8 mouse cellular contexts compared by ENCODE assay signal in the genomic region with DNA sequence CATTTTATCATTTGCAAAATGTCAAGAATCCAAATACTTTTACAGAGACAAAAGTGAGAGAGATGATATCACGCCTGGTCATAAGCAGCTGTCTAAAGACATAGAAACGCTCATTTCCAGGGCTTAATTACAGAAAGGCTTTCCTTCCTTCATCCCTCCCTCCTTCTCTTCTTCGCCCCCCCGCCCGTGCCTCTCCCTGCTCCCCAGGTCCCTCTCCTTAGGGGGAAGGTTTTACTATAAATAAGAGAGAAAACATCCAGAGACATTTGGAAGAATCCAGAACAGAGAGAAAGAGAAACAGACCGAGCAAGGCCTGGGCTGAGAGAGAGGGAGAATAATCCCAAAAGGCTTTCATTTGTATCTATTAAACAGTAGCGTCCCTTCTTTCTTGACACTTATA. TPM values are rescaled to one million over a fixed set of nuclear protein-coding genes. Genes with fewer than 3 reads are reported as not detected.
A peak's percentile ranks its signal among the peaks of the same experiment; 100 is the strongest.
DNase-seq lines count a peak whose midpoint lies in the region; ATAC-seq and TF ChIP-seq lines count a peak whose summit lies in the region.

No protein-coding gene starts in this region.

- DNase-seq in lung, postnatal 14 days: no peak
- no peak for DNase-seq in limb, embryonic 11.5 days (ENCODE audit: low spot score)
- no peak for DNase-seq in retina, postnatal 1 day
- no peak for DNase-seq in kidney, adult 9 months

- H3K9me3 ChIP-seq in lung, embryonic 16.5 days (ENCODE audit: control insufficient read depth, low read length): no peaks in the 10 kb centered on the region
- H3K9me3 ChIP-seq in limb, embryonic 11.5 days (ENCODE audit: control insufficient read depth, low read length): no peaks in the 10 kb centered on the region

- peak overlapping the region; percentile 96 for H3K4me3 ChIP-seq in lung, embryonic 16.5 days (ENCODE audit: low read length)
- H3K4me3 ChIP-seq in embryonic fibroblast, embryonic 13.5 days (ENCODE audit: insufficient read depth, low read length): peak overlapping the region; percentile 97
- H3K4me3 ChIP-seq in limb, embryonic 11.5 days (ENCODE audit: low read depth, low read length): peak overlapping the region; percentile 87
- peak overlapping the region; percentile 72 for H3K4me3 ChIP-seq in small intestine, adult 2 months (ENCODE audit: low read depth, low read length)

- no peak for TF ChIP-seq POLR2A in embryonic fibroblast, embryonic 13.5 days (IDR thresholded peaks at IDR 0.05; ENCODE audit: low read depth, low read length)
- TF ChIP-seq POLR2A in small intestine, adult 2 months (IDR thresholded peaks at IDR 0.05; ENCODE audit: low read depth, low read length): no peak

- TF ChIP-seq CTCF in embryonic fibroblast, embryonic 13.5 days (IDR thresholded peaks at IDR 0.05; ENCODE audit: borderline replicate concordance, insufficient read depth, low read length): no peak
- TF ChIP-seq CTCF in small intestine, adult 2 months (IDR thresholded peaks at IDR 0.05; ENCODE audit: extremely low read depth, insufficient read length, insufficient replicate concordance, low read depth, low read length): no peak

- no peaks in the 10 kb centered on the region for H3K27me3 ChIP-seq in lung, embryonic 16.5 days (ENCODE audit: control insufficient read depth, insufficient read depth, low read depth, low read length)
- no peaks in the 10 kb centered on the region for H3K27me3 ChIP-seq in limb, embryonic 11.5 days (ENCODE audit: control insufficient read depth, insufficient read depth, low read length)
- no peaks in the 10 kb centered on the region for H3K27me3 ChIP-seq in small intestine, adult 2 months (ENCODE audit: control insufficient read depth, insufficient read depth, low read length)

- peaks cover 15% of the 10 kb centered on the region for H3K4me1 ChIP-seq in lung, embryonic 16.5 days (replicated peaks; ENCODE audit: control insufficient read depth, insufficient read depth, low read length)
- no peaks in the 10 kb centered on the region for H3K4me1 ChIP-seq in embryonic fibroblast, embryonic 13.5 days (ENCODE audit: control insufficient read depth, insufficient read depth, low read length)
- peaks cover 9% of the 10 kb centered on the region; the same call in 1 of the 2 replicates for H3K4me1 ChIP-seq in limb, embryonic 11.5 days (ENCODE audit: control insufficient read depth, insufficient read depth, low read length)
- peaks cover 10% of the 10 kb centered on the region; the same call in 1 of the 2 replicates for H3K4me1 ChIP-seq in small intestine, adult 2 months (ENCODE audit: control insufficient read depth, insufficient read depth, insufficient read length, low read length)

- H3K4me2 ChIP-seq in lung, embryonic 16.5 days (ENCODE audit: low read depth, low read length): peak overlapping the region; percentile 97
- H3K4me2 ChIP-seq in limb, embryonic 11.5 days (ENCODE audit: low read depth, severe bottlenecking): peak overlapping the region; percentile 83

- peak overlapping the region; percentile 87 for H3K9ac ChIP-seq in lung, embryonic 16.5 days (ENCODE audit: low read length)
- H3K9ac ChIP-seq in limb, embryonic 11.5 days (ENCODE audit: low read length): peak overlapping the region; percentile 88

- peaks cover 23% of the 10 kb centered on the region for H3K36me3 ChIP-seq in lung, embryonic 16.5 days (ENCODE audit: control insufficient read depth, insufficient read depth, low read length)
- peaks cover 12% of the 10 kb centered on the region for H3K36me3 ChIP-seq in limb, embryonic 11.5 days (ENCODE audit: control insufficient read depth, insufficient read depth, low read length)
- H3K36me3 ChIP-seq in small intestine, adult 2 months (ENCODE audit: control insufficient read depth, insufficient read depth, low read length): peaks cover 26% of the 10 kb centered on the region

- WGBS in lung, embryonic 16.5 days: 7% methylated on average over 7 of the region's 7 CpGs
- WGBS in limb, embryonic 11.5 days: 26% methylated on average over 7 of the region's 7 CpGs
- WGBS in small intestine, adult 2 months: 13% methylated on average over 7 of the region's 7 CpGs

- ATAC-seq in lung, embryonic 16.5 days (ENCODE audit: low read depth): no peak
- no peak for ATAC-seq in limb, embryonic 11.5 days (ENCODE audit: insufficient number of reproducible peaks, low FRiP score, low TSS enrichment, low read depth)
- no peak for ATAC-seq in megakaryocyte-erythroid progenitor cell, adult 5-6 weeks (replicated peaks; ENCODE audit: low FRiP score, low TSS enrichment, poor library complexity, severe bottlenecking)

- H3K27ac ChIP-seq in lung, embryonic 16.5 days (ENCODE audit: low read length): peak overlapping the region; percentile 92; the same call in 1 of the 2 replicates
- H3K27ac ChIP-seq in embryonic fibroblast, embryonic 13.5 days (ENCODE audit: insufficient read depth, low read length): no peak overlapping the region
- H3K27ac ChIP-seq in limb, embryonic 11.5 days (replicated peaks; ENCODE audit: low read depth, low read length): no peak overlapping the region
- no peak overlapping the region for H3K27ac ChIP-seq in small intestine, adult 2 months (ENCODE audit: insufficient read depth, low read depth, low read length)

RNA-seq across cellular contexts. Expression of gene Zfp511, which starts 0.7 kb away (rescaled TPM):
- polyA plus RNA-seq in lung, embryonic 16.5 days (2015; fragmentation: Nextera tagmentation; extraction: Ambion mirVana): 39.8 and 41.8 TPM in 2 replicates
- 19.8 and 21.0 TPM in 2 replicates for polyA plus RNA-seq in embryonic fibroblast, embryonic 13.5 days (2011; ENCODE audit: insufficient read length, low read depth, missing spikeins)
- 42.1 and 45.0 TPM in 2 replicates for polyA plus RNA-seq in limb, embryonic 11.5 days (2014; fragmentation: Nextera tagmentation; extraction: Ambion mirVana)
- 54.9 and 68.9 TPM in 2 replicates for polyA plus RNA-seq in small intestine, adult 2 months (2012; rRNA removed)
- 21.3 and 34.7 TPM in 2 replicates for total RNA-seq in megakaryocyte-erythroid progenitor cell, adult 5-6 weeks (2014; fragmentation: Nextera tagmentation)
- 22.0 and 26.9 TPM in 2 replicates for total RNA-seq in megakaryocyte-erythroid progenitor cell, adult 5-6 weeks (2017)

RNA-seq across cellular contexts. Expression of gene Tubgcp2, which starts 1.0 kb away (rescaled TPM):
- 50.5 and 50.6 TPM in 2 replicates for polyA plus RNA-seq in lung, embryonic 16.5 days (2015; fragmentation: Nextera tagmentation; extraction: Ambion mirVana)
- 29.9 and 38.5 TPM in 2 replicates for polyA plus RNA-seq in embryonic fibroblast, embryonic 13.5 days (2011; ENCODE audit: insufficient read length, low read depth, missing spikeins)
- 75.8 and 82.1 TPM in 2 replicates for polyA plus RNA-seq in limb, embryonic 11.5 days (2014; fragmentation: Nextera tagmentation; extraction: Ambion mirVana)
- polyA plus RNA-seq in small intestine, adult 2 months (2012; rRNA removed): 5.1 and 9.1 TPM in 2 replicates
- total RNA-seq in megakaryocyte-erythroid progenitor cell, adult 5-6 weeks (2014; fragmentation: Nextera tagmentation): 29.3 and 37.6 TPM in 2 replicates
- total RNA-seq in megakaryocyte-erythroid progenitor cell, adult 5-6 weeks (2017): 38.2 and 41.2 TPM in 2 replicates

RNA-seq across cellular contexts. Expression of gene Msx3, which starts 13.4 kb away (rescaled TPM):
- not detected in 2 replicates for polyA plus RNA-seq in lung, embryonic 16.5 days (2015; fragmentation: Nextera tagmentation; extraction: Ambion mirVana)
- not detected in 2 replicates for polyA plus RNA-seq in embryonic fibroblast, embryonic 13.5 days (2011; ENCODE audit: insufficient read length, low read depth, missing spikeins)
- 0.14 TPM in 1 of 2 replicates, not detected in the other for polyA plus RNA-seq in limb, embryonic 11.5 days (2014; fragmentation: Nextera tagmentation; extraction: Ambion mirVana)
- 0.10 TPM in 1 of 2 replicates, not detected in the other for polyA plus RNA-seq in small intestine, adult 2 months (2012; rRNA removed)
- not detected in 2 replicates for total RNA-seq in megakaryocyte-erythroid progenitor cell, adult 5-6 weeks (2014; fragmentation: Nextera tagmentation)
- total RNA-seq in megakaryocyte-erythroid progenitor cell, adult 5-6 weeks (2017): not detected in 2 replicates

RNA-seq across cellular contexts. Expression of gene Adam8, which starts 43.1 kb away (rescaled TPM):
- polyA plus RNA-seq in lung, embryonic 16.5 days (2015; fragmentation: Nextera tagmentation; extraction: Ambion mirVana): 1.9 and 3.1 TPM in 2 replicates
- 9.0 and 17.4 TPM in 2 replicates for polyA plus RNA-seq in embryonic fibroblast, embryonic 13.5 days (2011; ENCODE audit: insufficient read length, low read depth, missing spikeins)
- polyA plus RNA-seq in limb, embryonic 11.5 days (2014; fragmentation: Nextera tagmentation; extraction: Ambion mirVana): 1.9 and 2.1 TPM in 2 replicates
- polyA plus RNA-seq in small intestine, adult 2 months (2012; rRNA removed): 4.9 and 7.3 TPM in 2 replicates
- total RNA-seq in megakaryocyte-erythroid progenitor cell, adult 5-6 weeks (2014; fragmentation: Nextera tagmentation): 1.5 and 4.5 TPM in 2 replicates
- 0.34 and 2.6 TPM in 2 replicates for total RNA-seq in megakaryocyte-erythroid progenitor cell, adult 5-6 weeks (2017)

RNA-seq across cellular contexts. Expression of gene Caly, which starts 46.9 kb away (rescaled TPM):
- 0.63 and 1.6 TPM in 2 replicates for polyA plus RNA-seq in lung, embryonic 16.5 days (2015; fragmentation: Nextera tagmentation; extraction: Ambion mirVana)
- not detected in 2 replicates for polyA plus RNA-seq in embryonic fibroblast, embryonic 13.5 days (2011; ENCODE audit: insufficient read length, low read depth, missing spikeins)
- 1.6 and 2.0 TPM in 2 replicates for polyA plus RNA-seq in limb, embryonic 11.5 days (2014; fragmentation: Nextera tagmentation; extraction: Ambion mirVana)
- polyA plus RNA-seq in small intestine, adult 2 months (2012; rRNA removed): 1.0 and 1.4 TPM in 2 replicates
- not detected in 2 replicates for total RNA-seq in megakaryocyte-erythroid progenitor cell, adult 5-6 weeks (2014; fragmentation: Nextera tagmentation)
- not detected in 2 replicates for total RNA-seq in megakaryocyte-erythroid progenitor cell, adult 5-6 weeks (2017)
